Mouse (Mus musculus) E14TG2a.4 (cell line): ENCODE measurements at regions not wholly inside any gene's neighbourhood (a gene's known extent, or its start where the extent isn't known, plus 50 kb on each side); places are given as distances from the start of the nearest gene placed in this dataset.

Source experiments
- CTCF ChIP-seq: conservative IDR thresholded peaks from 2 replicates; pipeline ENCODE4 v1.5.1; 2014; ENCODE audit warnings: low read length
- NANOG ChIP-seq: IDR thresholded peaks from 2 replicates; pipeline ENCODE4 v1.6.1; 2014; ENCODE audit warnings: borderline replicate concordance, low read length, mixed read lengths

DNA sequence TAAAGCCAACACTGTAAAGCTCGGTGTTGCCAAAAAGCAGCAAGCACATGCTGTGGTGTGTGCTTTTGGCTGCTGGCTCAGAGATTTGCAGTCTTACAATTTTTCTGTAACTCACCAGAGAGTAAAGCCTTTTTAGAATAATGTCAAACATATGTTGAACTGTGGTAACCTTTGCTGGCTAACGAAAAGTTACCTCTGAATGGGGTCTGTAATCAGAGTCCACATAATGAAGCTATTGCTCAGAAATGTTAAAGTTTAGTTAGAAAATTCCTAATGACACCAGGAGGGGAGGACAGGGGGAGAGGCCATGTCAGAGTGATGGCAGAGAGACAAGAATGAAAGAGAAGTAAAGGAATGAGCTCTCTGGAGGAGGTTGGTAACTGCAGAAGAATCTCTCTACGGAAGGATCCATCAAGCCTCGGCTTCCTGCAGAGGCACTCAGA, 103.1 kb upstream of the Marcks start:
- TF ChIP-seq CTCF = no peak
- TF ChIP-seq NANOG = no peak
